ENCODE assay signal across 10 mouse cellular contexts in genomic region chr14:19963961-19964505, GRCm38 (mm10). TPM values are rescaled to one million over a fixed set of nuclear protein-coding genes. Genes with fewer than 3 reads are reported as not detected.
A peak's percentile ranks its signal among the peaks of the same experiment; 100 is the strongest.
DNase-seq lines count a peak whose midpoint lies in the region; ATAC-seq lines count a peak whose summit lies in the region.
"Had no signal": no experiment of that assay in that cellular context is flagged by ENCODE, and none has a peak within 500 bp of the region (broad histone marks: within the 10 kb centered on the region; RNA-seq: fewer than 3 reads in every experiment).

No protein-coding gene starts in this region.

- no peaks in the 10 kb centered on the region for H3K27me3 ChIP-seq in hindbrain, embryonic 15.5 days
- no peaks in the 10 kb centered on the region for H3K27me3 ChIP-seq in hindbrain, embryonic 11.5 days (ENCODE audit: control insufficient read depth, insufficient read depth, low read length)
- H3K27me3 ChIP-seq in forebrain, embryonic 10.5 days (ENCODE audit: poor library complexity, severe bottlenecking) = no peaks in the 10 kb centered on the region
- H3K27me3 ChIP-seq in midbrain, embryonic 11.5 days (ENCODE audit: control insufficient read depth, insufficient read depth, low read length) = no peaks in the 10 kb centered on the region

- H3K9ac ChIP-seq in hindbrain, embryonic 15.5 days = no peak overlapping the region
- H3K9ac ChIP-seq in hindbrain, embryonic 11.5 days (ENCODE audit: low read depth, low read length) = no peak overlapping the region
- H3K9ac ChIP-seq in midbrain, embryonic 11.5 days (ENCODE audit: low read length) = no peak overlapping the region

- 0 out of 2 replicates have a peak overlapping the region, but pooled peaks have one; percentile 21 for H3K27ac ChIP-seq in hindbrain, embryonic 15.5 days (replicated peaks)
- H3K27ac ChIP-seq in hindbrain, embryonic 11.5 days (ENCODE audit: low read depth, low read length) = no peak overlapping the region
- peak overlapping the region; percentile 82 for H3K27ac ChIP-seq in forebrain, embryonic 10.5 days
- no peak overlapping the region; the same call in 1 of the 2 replicates for H3K27ac ChIP-seq in midbrain, embryonic 11.5 days (ENCODE audit: low read depth, low read length)
- H3K27ac ChIP-seq: gastrocnemius, adult 2 months had no signal

- H3K4me2 ChIP-seq in hindbrain, embryonic 15.5 days = no peak overlapping the region
- H3K4me2 ChIP-seq in hindbrain, embryonic 11.5 days (replicated peaks; ENCODE audit: low read depth, low read length) = no peak overlapping the region
- H3K4me2 ChIP-seq in midbrain, embryonic 11.5 days = no peak overlapping the region

- H3K4me1 ChIP-seq in hindbrain, embryonic 15.5 days (replicated peaks) = peaks cover 58% of the 10 kb centered on the region
- no peaks in the 10 kb centered on the region for H3K4me1 ChIP-seq in hindbrain, embryonic 11.5 days (replicated peaks; ENCODE audit: control insufficient read depth, insufficient read depth, low read length)
- peaks cover 69% of the 10 kb centered on the region for H3K4me1 ChIP-seq in forebrain, embryonic 10.5 days
- H3K4me1 ChIP-seq in midbrain, embryonic 11.5 days (ENCODE audit: control insufficient read depth, insufficient read depth, low read length) = peaks cover 16% of the 10 kb centered on the region

- H3K36me3 ChIP-seq in hindbrain, embryonic 15.5 days = peaks cover 9% of the 10 kb centered on the region
- no peaks in the 10 kb centered on the region for H3K36me3 ChIP-seq in hindbrain, embryonic 11.5 days (ENCODE audit: control insufficient read depth, insufficient read depth, low read length)
- H3K36me3 ChIP-seq in forebrain, embryonic 10.5 days (replicated peaks) = peaks cover 20% of the 10 kb centered on the region
- H3K36me3 ChIP-seq in midbrain, embryonic 11.5 days (ENCODE audit: control insufficient read depth, insufficient read depth, low read length) = no peaks in the 10 kb centered on the region

- ATAC-seq in hindbrain, embryonic 15.5 days (ENCODE audit: low FRiP score, low read depth) = no peak
- ATAC-seq in hindbrain, embryonic 11.5 days (ENCODE audit: low FRiP score) = no peak
- ATAC-seq in midbrain, embryonic 11.5 days (ENCODE audit: low FRiP score) = peak; percentile 64

- 27% methylated on average over 5 of the region's 5 CpGs for WGBS in hindbrain, embryonic 15.5 days
- 63% methylated on average over 5 of the region's 5 CpGs for WGBS in hindbrain, embryonic 11.5 days
- WGBS in forebrain, embryonic 10.5 days = 46% methylated on average over 5 of the region's 5 CpGs
- 32% methylated on average over 5 of the region's 5 CpGs for WGBS in midbrain, embryonic 11.5 days

- no peak overlapping the region for H3K4me3 ChIP-seq in hindbrain, embryonic 15.5 days
- H3K4me3 ChIP-seq in hindbrain, embryonic 11.5 days (ENCODE audit: low read depth, low read length) = no peak overlapping the region
- no peak overlapping the region; the same call in 1 of the 2 replicates for H3K4me3 ChIP-seq in forebrain, embryonic 10.5 days
- no peak overlapping the region for H3K4me3 ChIP-seq in midbrain, embryonic 11.5 days (ENCODE audit: low read depth, low read length)
- H3K4me3 ChIP-seq: gastrocnemius, adult 2 months had no signal

- no peak for DNase-seq in hindbrain, embryonic 11.5 days (ENCODE audit: low spot score)
- DNase-seq in MN1 (ENCODE audit: low spot score) = peak; percentile 10
- no peak for DNase-seq in forebrain, embryonic 10.5 days (ENCODE audit: extremely low spot score, low spot score)
- peak; percentile 92 for DNase-seq in midbrain, embryonic 11.5 days (ENCODE audit: low spot score, missing footprints)
- DNase-seq in spleen, postnatal 4 days (ENCODE audit: low spot score in 2 of 2) = no peak
- DNase-seq in heart, adult 8-10 months (ENCODE audit: low spot score) = no peak
- no peak for DNase-seq in T-cell, adult 2 months (ENCODE audit: low spot score)
- DNase-seq: gastrocnemius, adult 2 months; liver had no signal

- H3K9me3 ChIP-seq in hindbrain, embryonic 15.5 days = no peaks in the 10 kb centered on the region
- no peaks in the 10 kb centered on the region for H3K9me3 ChIP-seq in hindbrain, embryonic 11.5 days (ENCODE audit: control insufficient read depth, low read length)
- H3K9me3 ChIP-seq in forebrain, embryonic 10.5 days = no peaks in the 10 kb centered on the region
- H3K9me3 ChIP-seq in midbrain, embryonic 11.5 days (ENCODE audit: control insufficient read depth, low read length) = no peaks in the 10 kb centered on the region

RNA-seq across cellular contexts. Expression of gene Gng2, which starts 13.4 kb away (rescaled TPM):
- polyA plus RNA-seq in hindbrain, embryonic 15.5 days (2015; fragmentation: Nextera tagmentation; extraction: Ambion mirVana) = 379 and 390 TPM in 2 replicates
- polyA plus RNA-seq in hindbrain, embryonic 11.5 days (2014; fragmentation: Nextera tagmentation; extraction: Ambion mirVana) = 164 and 201 TPM in 2 replicates
- 81.0 and 86.1 TPM in 2 replicates for polyA plus RNA-seq in forebrain, embryonic 10.5 days (2016; fragmentation: Nextera tagmentation; extraction: Ambion mirVana)
- polyA plus RNA-seq in midbrain, embryonic 11.5 days (2014; fragmentation: Nextera tagmentation; extraction: Ambion mirVana) = 134 and 152 TPM in 2 replicates
- total RNA-seq in heart, adult 8-10 months (2022) = 10 to 100 TPM in 2 of 4 experiments, 1 to 10 TPM in 2; 9.1 to 14.0 (median 11.4) TPM

Comparison
In these comparisons a context has a peak if more than half of its experiments do, and no peak if none do; other contexts are left out.
1. H3K27ac ChIP-seq: peak in hindbrain, embryonic 15.5 days (single experiment) and forebrain, embryonic 10.5 days (single experiment); none in hindbrain, embryonic 11.5 days (single experiment) and midbrain, embryonic 11.5 days (single experiment).
2. DNase-seq: peak in MN1 (single experiment) and midbrain, embryonic 11.5 days (single experiment); none in hindbrain, embryonic 11.5 days (single experiment), forebrain, embryonic 10.5 days (single experiment), spleen, postnatal 4 days (0 of 2), heart, adult 8-10 months (single experiment) and T-cell, adult 2 months (single experiment).